Mouse (Mus musculus): ENCODE data around the gene Ppt2.

The Ppt2 gene

GRCm38 (mm10) chr17:34606186-34607039 is 21.9 kb downstream of the Ppt2 start:
- peak; percentile 56 for DNase-seq (ENCODE audit: low spot score)

GRCm38 (mm10) chr17:34605609-34606008 is 22.7 kb downstream of the Ppt2 start:
- DNase-seq (ENCODE audit: low spot score) = peak; percentile 97

- DNase-seq (ENCODE audit: low spot score) = peak; percentile 74
Observed at GRCm38 (mm10) chr17:34604511-34605237, 23.6 kb downstream of the Ppt2 start.

- DNase-seq (ENCODE audit: low spot score) = peak; percentile 100
Observed at GRCm38 (mm10) chr17:34604061-34604508, 24.2 kb downstream of the Ppt2 start, which contains the start of gene Agpat1. Gene Agpat1, plus strand, starts transcription at chr17:34604262.

GRCm38 (mm10) chr17:34603375-34604060 is 24.8 kb downstream of the Ppt2 start, which contains the start of gene Rnf5:
Gene Rnf5, minus strand, starts transcription at chr17:34603690.
- DNase-seq (ENCODE audit: low spot score) = peak; percentile 100

GRCm38 (mm10) chr17:34601796-34602195 is 26.5 kb downstream of the Ppt2 start:
- DNase-seq (ENCODE audit: low spot score) = no peak

GRCm38 (mm10) chr17:34599891-34600290 is 28.4 kb downstream of the Ppt2 start:
- DNase-seq (ENCODE audit: low spot score) = no peak

- DNase-seq (ENCODE audit: low spot score) = no peak
Observed at GRCm38 (mm10) chr17:34597566-34598095, 30.7 kb downstream of the Ppt2 start, which contains the start of gene Ager. Gene Ager, plus strand, starts transcription at chr17:34597862.

GRCm38 (mm10) chr17:34596098-34596497 is 32.2 kb downstream of the Ppt2 start:
- DNase-seq (ENCODE audit: low spot score) = no peak

GRCm38 (mm10) chr17:34593752-34594525 is 34.4 kb downstream of the Ppt2 start:
- DNase-seq (ENCODE audit: low spot score) = peak; percentile 83

- peak; percentile 60 for DNase-seq (ENCODE audit: low spot score)
Observed at GRCm38 (mm10) chr17:34592581-34593549, 35.4 kb downstream of the Ppt2 start.

GRCm38 (mm10) chr17:34591994-34592375 is 36.3 kb downstream of the Ppt2 start:
- peak; percentile 90 for DNase-seq (ENCODE audit: low spot score)

GRCm38 (mm10) chr17:34591029-34591993 is 37.0 kb downstream of the Ppt2 start, which contains the start of gene Pbx2:
Gene Pbx2, plus strand, starts transcription at chr17:34591266.
- DNase-seq (ENCODE audit: low spot score) = peak; percentile 63

- peak; percentile 45 for DNase-seq (ENCODE audit: low spot score)
Observed at GRCm38 (mm10) chr17:34590154-34590987, 37.9 kb downstream of the Ppt2 start.

GRCm38 (mm10) chr17:34589681-34590101 is 38.6 kb downstream of the Ppt2 start, which contains the start of gene Gpsm3:
Gene Gpsm3, plus strand, starts transcription at chr17:34589806.
- peak; percentile 41 for DNase-seq (ENCODE audit: low spot score)

- no peak for DNase-seq (ENCODE audit: low spot score)
Observed at GRCm38 (mm10) chr17:34589206-34589605, 39.1 kb downstream of the Ppt2 start.

- DNase-seq (ENCODE audit: low spot score) = no peak
Observed at GRCm38 (mm10) chr17:34588767-34589166, 39.5 kb downstream of the Ppt2 start.

- no peak for DNase-seq (ENCODE audit: low spot score)
Observed at GRCm38 (mm10) chr17:34587814-34588213, 40.5 kb downstream of the Ppt2 start.
